Mouse (Mus musculus): Measurements from ENCODE around the gene Ralgapa2.

GRCm38 (mm10) chr2:146387211-146387610 lies 124.9 kb downstream of the Ralgapa2 start:
- no peak for TF ChIP-seq CTCF (IDR thresholded peaks at IDR 0.05; ENCODE audit: low read depth, low read length)
- no peak for TF ChIP-seq EP300 (IDR thresholded peaks at IDR 0.05; ENCODE audit: insufficient read depth, low read depth, low read length)

Data from ES-Bruce4 (cell line).